Mouse (Mus musculus): Measurements from ENCODE around the gene Ebf1. TPM values are rescaled to one million over a fixed set of nuclear protein-coding genes. Genes with fewer than 3 reads are reported as not detected.

The Ebf1 gene
- polyA plus RNA-seq, 1 experiment from 2014 or later, result 52.9 TPM

DNA sequence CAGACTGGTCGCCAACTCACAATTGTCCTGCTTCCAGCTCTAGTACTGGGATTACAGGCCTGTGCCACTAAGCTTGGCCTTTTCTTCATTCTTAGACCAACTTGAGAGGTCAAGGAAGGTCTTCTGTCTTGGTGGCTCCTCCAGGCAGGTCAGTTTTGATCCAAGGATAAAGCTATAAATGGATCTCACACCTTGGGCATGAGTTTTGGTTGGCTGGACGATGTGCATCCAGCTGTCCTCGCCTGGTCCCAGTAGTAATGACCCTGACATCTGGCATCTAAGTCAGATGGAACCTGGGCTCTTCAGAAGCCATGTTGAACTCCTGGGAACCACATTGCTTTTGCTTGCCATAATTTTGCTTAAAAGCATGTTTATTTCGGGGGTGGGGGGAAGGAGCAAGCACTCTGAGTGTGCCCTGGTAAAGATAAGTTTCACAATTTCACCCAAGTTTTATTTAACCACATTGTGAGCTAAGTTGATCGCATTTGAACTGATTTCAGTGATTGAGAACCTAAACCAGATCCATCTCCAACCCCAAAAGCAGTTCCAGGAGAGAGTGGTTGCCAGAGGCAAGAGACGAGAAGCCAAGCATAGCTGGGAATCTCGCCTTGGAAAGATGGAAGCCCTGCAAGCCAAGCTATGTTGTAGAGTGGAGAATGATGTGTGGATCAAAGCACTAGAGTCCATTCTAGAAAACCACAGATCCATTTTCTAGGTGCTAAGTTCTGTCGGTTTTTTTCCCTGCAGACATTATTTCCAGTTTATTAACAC, 85.8 kb downstream of the Ebf1 start:
- Histone ChIP-seq H3K27me3 (ENCODE audit: control insufficient read depth, insufficient read depth, low read depth, low read length) (no peaks in the 10 kb centered on the region), H3K9me3 (replicated peaks; ENCODE audit: control insufficient read depth, low read length, poor library complexity, severe bottlenecking) (no peaks in the 10 kb centered on the region), H3K9ac (ENCODE audit: low read depth, low read length) (no peak overlapping the region), H3K4me3 (ENCODE audit: low read depth, low read length) (no peak overlapping the region), H3K4me2 (ENCODE audit: low read length) (no peak overlapping the region), H3K27ac (ENCODE audit: low read length) (no peak overlapping the region), H3K36me3 (ENCODE audit: control insufficient read depth, insufficient read depth, low read length) (no peaks in the 10 kb centered on the region), H3K4me1 (ENCODE audit: control insufficient read depth, insufficient read depth, low read length) (peaks cover 10% of the 10 kb centered on the region; the same call in 1 of the 2 replicates)
- ATAC-seq, result no peak
- WGBS, result 91% methylated on average over 8 of the region's 8 CpGs

- H3K9ac ChIP-seq (ENCODE audit: low read depth, low read length), result no peak overlapping the region
- H3K27ac ChIP-seq (ENCODE audit: low read length), result no peak overlapping the region
- peaks cover 10% of the 10 kb centered on the region; the same call in 1 of the 2 replicates for H3K4me1 ChIP-seq (ENCODE audit: control insufficient read depth, insufficient read depth, low read length)
- H3K36me3 ChIP-seq (ENCODE audit: control insufficient read depth, insufficient read depth, low read length), result no peaks in the 10 kb centered on the region
- 93% methylated on average over 5 of the region's 5 CpGs for WGBS
- H3K9me3 ChIP-seq (replicated peaks; ENCODE audit: control insufficient read depth, low read length, poor library complexity, severe bottlenecking), result no peaks in the 10 kb centered on the region
- no peak overlapping the region for H3K4me2 ChIP-seq (ENCODE audit: low read length)
- no peak for ATAC-seq
- no peak overlapping the region for H3K4me3 ChIP-seq (ENCODE audit: low read depth, low read length)
- no peaks in the 10 kb centered on the region for H3K27me3 ChIP-seq (ENCODE audit: control insufficient read depth, insufficient read depth, low read depth, low read length)
Observed at GRCm38 (mm10) chr11:44703951-44704350, 86.8 kb downstream of the Ebf1 start.

- H3K27ac ChIP-seq (ENCODE audit: low read length), result no peak overlapping the region
- 90% methylated on average over 1 of the region's 1 CpGs for WGBS
- H3K4me1 ChIP-seq (ENCODE audit: control insufficient read depth, insufficient read depth, low read length), result peaks cover 10% of the 10 kb centered on the region; the same call in 1 of the 2 replicates
- H3K9ac ChIP-seq (ENCODE audit: low read depth, low read length), result no peak overlapping the region
- H3K4me3 ChIP-seq (ENCODE audit: low read depth, low read length), result no peak overlapping the region
- no peaks in the 10 kb centered on the region for H3K9me3 ChIP-seq (replicated peaks; ENCODE audit: control insufficient read depth, low read length, poor library complexity, severe bottlenecking)
- no peaks in the 10 kb centered on the region for H3K27me3 ChIP-seq (ENCODE audit: control insufficient read depth, insufficient read depth, low read depth, low read length)
- no peak overlapping the region for H3K4me2 ChIP-seq (ENCODE audit: low read length)
- no peak for ATAC-seq
- H3K36me3 ChIP-seq (ENCODE audit: control insufficient read depth, insufficient read depth, low read length), result no peaks in the 10 kb centered on the region
Observed at GRCm38 (mm10) chr11:44705811-44706210, 88.7 kb downstream of the Ebf1 start.

GRCm38 (mm10) chr11:44706386-44706785, 89.3 kb downstream of the Ebf1 start:
- no peak overlapping the region for H3K27ac ChIP-seq (ENCODE audit: low read length)
- ATAC-seq, result no peak
- no peaks in the 10 kb centered on the region for H3K27me3 ChIP-seq (ENCODE audit: control insufficient read depth, insufficient read depth, low read depth, low read length)
- WGBS, result 90% methylated on average over 2 of the region's 2 CpGs
- H3K4me1 ChIP-seq (ENCODE audit: control insufficient read depth, insufficient read depth, low read length), result peaks cover 6% of the 10 kb centered on the region; the same call in 1 of the 2 replicates
- no peak overlapping the region for H3K9ac ChIP-seq (ENCODE audit: low read depth, low read length)
- no peak overlapping the region for H3K4me3 ChIP-seq (ENCODE audit: low read depth, low read length)
- H3K9me3 ChIP-seq (replicated peaks; ENCODE audit: control insufficient read depth, low read length, poor library complexity, severe bottlenecking), result no peaks in the 10 kb centered on the region
- no peaks in the 10 kb centered on the region for H3K36me3 ChIP-seq (ENCODE audit: control insufficient read depth, insufficient read depth, low read length)
- no peak overlapping the region for H3K4me2 ChIP-seq (ENCODE audit: low read length)

DNA sequence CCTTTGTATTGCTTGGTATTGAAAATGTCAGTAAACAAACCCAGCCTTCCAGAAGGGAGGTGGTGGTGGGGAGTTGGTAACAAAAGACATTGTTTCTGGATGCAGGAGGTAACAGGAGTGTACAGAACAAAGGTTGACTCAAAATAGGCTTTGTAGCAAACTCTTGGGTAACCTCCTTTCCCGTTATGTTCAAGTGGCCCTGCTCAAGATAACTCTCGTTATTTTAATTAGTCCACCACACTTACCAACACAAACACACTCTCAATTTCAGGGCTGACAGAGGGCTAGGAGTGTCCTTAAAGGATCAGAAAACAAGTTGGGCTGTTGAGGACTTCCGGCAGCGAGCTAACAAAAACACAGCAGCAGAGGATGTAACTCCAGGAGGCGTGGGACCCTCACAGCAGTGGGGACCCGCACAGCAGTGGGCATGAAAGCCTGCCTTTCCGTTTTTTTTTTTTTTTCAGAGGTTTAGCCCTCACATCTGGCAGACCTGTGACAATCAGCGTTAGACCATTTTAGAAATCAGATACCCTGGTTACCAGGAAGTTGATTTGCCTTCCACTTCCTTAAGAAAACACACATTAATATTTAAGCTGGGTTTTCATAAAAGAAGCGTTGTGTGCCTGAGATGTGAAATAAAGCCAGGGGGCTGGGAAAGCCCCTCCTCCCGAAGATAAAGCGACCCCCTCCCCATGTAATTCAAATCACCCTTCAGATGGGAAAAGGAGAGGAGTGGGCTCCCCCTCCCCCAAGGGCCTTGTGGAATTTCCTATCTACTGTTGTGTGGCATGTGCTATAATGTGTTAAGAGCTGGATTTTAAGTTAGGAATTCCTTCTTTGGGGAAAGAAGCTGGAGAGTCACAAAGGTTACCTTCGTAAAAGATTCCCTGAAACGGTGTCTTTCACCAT, 90.5 kb downstream of the Ebf1 start:
- 12% methylated on average over 13 of the region's 13 CpGs for WGBS
- Histone ChIP-seq H3K27me3 (ENCODE audit: control insufficient read depth, insufficient read depth, low read depth, low read length) (no peaks in the 10 kb centered on the region), H3K27ac (ENCODE audit: low read length) (no peak overlapping the region), H3K4me3 (ENCODE audit: low read depth, low read length) (no peak overlapping the region), H3K9ac (ENCODE audit: low read depth, low read length) (no peak overlapping the region), H3K9me3 (replicated peaks; ENCODE audit: control insufficient read depth, low read length, poor library complexity, severe bottlenecking) (no peaks in the 10 kb centered on the region), H3K4me1 (ENCODE audit: control insufficient read depth, insufficient read depth, low read length) (peaks cover 6% of the 10 kb centered on the region; the same call in 1 of the 2 replicates), H3K4me2 (ENCODE audit: low read length) (peak overlapping the region; percentile 18; the same call in 1 of the 2 replicates), H3K36me3 (ENCODE audit: control insufficient read depth, insufficient read depth, low read length) (no peaks in the 10 kb centered on the region)
- ATAC-seq, result no peak

DNA sequence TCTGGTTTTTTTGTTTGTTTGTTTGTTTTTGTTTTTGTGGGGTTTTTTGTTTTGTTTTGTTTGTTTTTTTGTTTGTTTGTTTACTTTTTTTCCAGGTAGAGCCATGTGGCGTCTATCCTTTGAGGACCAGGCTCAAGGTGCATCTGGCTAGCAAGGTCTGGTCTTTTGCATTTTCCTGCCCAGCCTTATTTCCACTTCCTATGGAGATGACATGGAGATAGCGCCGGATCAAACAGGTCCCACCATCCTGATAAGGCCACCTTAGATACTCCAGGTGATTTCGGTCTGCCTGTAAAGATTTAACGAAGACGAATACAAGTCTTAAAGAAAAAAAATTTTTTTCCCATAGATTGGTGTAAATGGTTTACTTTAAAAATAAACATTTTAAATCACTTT, 91.2 kb downstream of the Ebf1 start:
- ATAC-seq, result no peak
- no peak overlapping the region for H3K4me2 ChIP-seq (ENCODE audit: low read length)

DNA sequence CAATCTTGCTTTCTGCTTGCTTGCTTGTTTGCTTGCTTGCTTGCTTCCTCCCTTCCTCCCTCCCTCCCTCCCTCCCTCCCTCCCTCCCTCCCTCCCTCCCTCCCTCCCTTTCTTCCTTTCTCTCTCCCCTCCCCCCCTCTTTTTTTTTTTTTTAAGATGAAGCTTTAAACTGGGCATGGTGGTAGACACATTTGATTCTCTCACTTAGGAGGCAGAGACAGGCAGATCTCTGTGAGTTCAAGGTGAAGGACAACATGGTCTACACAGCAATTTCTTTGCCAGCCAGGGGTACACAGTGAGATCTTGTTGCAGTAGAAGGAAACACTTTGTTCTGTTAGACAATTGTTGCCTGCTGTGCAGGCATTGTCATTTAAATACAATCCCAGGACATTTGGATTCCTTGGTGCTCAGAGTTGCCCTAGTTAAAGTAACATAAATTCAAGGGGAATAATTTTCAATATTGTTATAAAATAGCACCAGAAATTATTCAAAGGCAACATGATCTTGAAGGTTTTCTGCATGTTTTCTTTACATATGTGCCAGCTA, 92.0 kb downstream of the Ebf1 start:
- Histone ChIP-seq H3K27me3 (ENCODE audit: control insufficient read depth, insufficient read depth, low read depth, low read length) (no peaks in the 10 kb centered on the region), H3K4me3 (ENCODE audit: low read depth, low read length) (no peak overlapping the region), H3K4me2 (ENCODE audit: low read length) (no peak overlapping the region), H3K4me1 (ENCODE audit: control insufficient read depth, insufficient read depth, low read length) (peaks cover 6% of the 10 kb centered on the region; the same call in 1 of the 2 replicates), H3K9ac (ENCODE audit: low read depth, low read length) (no peak overlapping the region), H3K9me3 (replicated peaks; ENCODE audit: control insufficient read depth, low read length, poor library complexity, severe bottlenecking) (no peaks in the 10 kb centered on the region), H3K36me3 (ENCODE audit: control insufficient read depth, insufficient read depth, low read length) (no peaks in the 10 kb centered on the region), H3K27ac (ENCODE audit: low read length) (no peak overlapping the region)
- ATAC-seq, result no peak

More for the DNA sequence above, 91.2 kb downstream of the Ebf1 start:
- Histone ChIP-seq H3K9ac (ENCODE audit: low read depth, low read length) (no peak overlapping the region), H3K4me3 (ENCODE audit: low read depth, low read length) (no peak overlapping the region), H3K27me3 (ENCODE audit: control insufficient read depth, insufficient read depth, low read depth, low read length) (no peaks in the 10 kb centered on the region), H3K4me1 (ENCODE audit: control insufficient read depth, insufficient read depth, low read length) (peaks cover 6% of the 10 kb centered on the region; the same call in 1 of the 2 replicates), H3K27ac (ENCODE audit: low read length) (no peak overlapping the region), H3K36me3 (ENCODE audit: control insufficient read depth, insufficient read depth, low read length) (no peaks in the 10 kb centered on the region), H3K9me3 (replicated peaks; ENCODE audit: control insufficient read depth, low read length, poor library complexity, severe bottlenecking) (no peaks in the 10 kb centered on the region)
- 85% methylated on average over 6 of the region's 6 CpGs for WGBS

GRCm38 (mm10) chr11:44709869-44710460, 92.8 kb downstream of the Ebf1 start:
- Histone ChIP-seq H3K4me2 (ENCODE audit: low read length) (no peak overlapping the region), H3K4me3 (ENCODE audit: low read depth, low read length) (no peak overlapping the region), H3K27me3 (ENCODE audit: control insufficient read depth, insufficient read depth, low read depth, low read length) (no peaks in the 10 kb centered on the region), H3K9ac (ENCODE audit: low read depth, low read length) (no peak overlapping the region), H3K27ac (ENCODE audit: low read length) (no peak overlapping the region), H3K9me3 (replicated peaks; ENCODE audit: control insufficient read depth, low read length, poor library complexity, severe bottlenecking) (no peaks in the 10 kb centered on the region), H3K36me3 (ENCODE audit: control insufficient read depth, insufficient read depth, low read length) (no peaks in the 10 kb centered on the region), H3K4me1 (ENCODE audit: control insufficient read depth, insufficient read depth, low read length) (peaks cover 6% of the 10 kb centered on the region; the same call in 1 of the 2 replicates)
- ATAC-seq, result no peak
- WGBS, result 84% methylated on average over 6 of the region's 6 CpGs

All from midbrain, embryonic 16.5 days (tissue).